Mouse (Mus musculus): Measurements from ENCODE around the gene Rab24.

DNA sequence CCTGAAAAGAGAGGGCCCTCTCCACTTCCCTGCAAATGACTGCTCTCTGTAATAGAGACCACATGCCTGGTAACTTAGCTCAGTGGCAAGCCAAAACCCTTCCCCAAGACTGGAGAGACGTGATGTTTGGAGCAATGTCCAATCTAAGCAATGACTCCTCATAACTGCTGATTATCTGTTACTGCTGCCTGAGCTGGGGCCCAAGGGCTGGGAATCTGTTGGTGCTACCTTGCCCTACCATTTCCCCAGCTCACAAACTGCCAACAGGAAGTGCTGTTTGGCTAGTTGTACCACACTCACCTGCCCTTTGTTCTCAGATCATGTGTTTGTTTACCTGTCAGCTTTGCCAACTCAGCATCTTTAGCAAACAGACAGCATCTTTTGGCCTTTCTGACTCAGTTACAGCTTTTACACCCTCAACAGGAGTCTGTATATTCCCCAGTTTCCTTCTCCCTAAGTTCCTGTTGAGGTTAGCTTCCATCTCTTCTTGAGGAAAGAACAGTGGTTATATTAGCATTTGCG, 6.8 kb downstream of the Rab24 start:
- TF ChIP-seq CTCF (IDR thresholded peaks at IDR 0.05; ENCODE audit: extremely low read depth, insufficient read length, insufficient replicate concordance, low read depth, low read length), result no peak
- no peak for TF ChIP-seq POLR2A (IDR thresholded peaks at IDR 0.05; ENCODE audit: low read depth, low read length)
